In genomic region chr16:93454080-93454997, GRCm38 (mm10) we compare ENCODE assay signal across 8 mouse cellular contexts.
A peak's percentile ranks its signal among the peaks of the same experiment; 100 is the strongest.
DNase-seq lines count a peak whose midpoint lies in the region; ATAC-seq and TF ChIP-seq lines count a peak whose summit lies in the region.

No protein-coding gene starts in this region.

- WGBS in midbrain, embryonic 11.5 days = 32% methylated on average over 8 of the region's 8 CpGs
- 27% methylated on average over 8 of the region's 8 CpGs for WGBS in midbrain, embryonic 13.5 days
- WGBS in intestine, embryonic 16.5 days = 25% methylated on average over 8 of the region's 8 CpGs
- 25% methylated on average over 8 of the region's 8 CpGs for WGBS in limb, embryonic 11.5 days
- 28% methylated on average over 8 of the region's 8 CpGs for WGBS in olfactory bulb, adult 2 months

- no peak overlapping the region for H3K4me2 ChIP-seq in midbrain, embryonic 11.5 days
- no peak overlapping the region for H3K4me2 ChIP-seq in midbrain, embryonic 13.5 days (replicated peaks)
- no peak overlapping the region for H3K4me2 ChIP-seq in intestine, embryonic 16.5 days (ENCODE audit: low read depth, low read length)
- H3K4me2 ChIP-seq in limb, embryonic 11.5 days (ENCODE audit: low read depth, severe bottlenecking) = no peak overlapping the region

- peak; percentile 97 for DNase-seq in midbrain, embryonic 11.5 days (ENCODE audit: low spot score, missing footprints)
- peak; percentile 59 to 78 for DNase-seq in cerebellum, adult 18-20 months
- DNase-seq in limb, embryonic 11.5 days (ENCODE audit: low spot score) = peak; percentile 91
- DNase-seq in testis, postnatal 10 days (ENCODE audit: low spot score) = peak; percentile 93

- no peak for TF ChIP-seq POLR2A in olfactory bulb, adult 2 months (IDR thresholded peaks at IDR 0.05; ENCODE audit: insufficient read depth, low read depth, low read length)

- H3K4me1 ChIP-seq in midbrain, embryonic 11.5 days (ENCODE audit: control insufficient read depth, insufficient read depth, low read length) = peaks cover 4% of the 10 kb centered on the region; the same call in 1 of the 2 replicates
- peaks cover 9% of the 10 kb centered on the region for H3K4me1 ChIP-seq in midbrain, embryonic 13.5 days (replicated peaks)
- H3K4me1 ChIP-seq in intestine, embryonic 16.5 days (ENCODE audit: control insufficient read depth, insufficient read depth, low read length) = peaks cover 4% of the 10 kb centered on the region; the same call in 1 of the 2 replicates
- peaks cover 7% of the 10 kb centered on the region for H3K4me1 ChIP-seq in limb, embryonic 11.5 days (ENCODE audit: control insufficient read depth, insufficient read depth, low read length)
- H3K4me1 ChIP-seq in olfactory bulb, adult 2 months (ENCODE audit: control insufficient read depth, insufficient read depth, low read length) = peaks cover 5% of the 10 kb centered on the region; the same call in 1 of the 2 replicates

- H3K9ac ChIP-seq in midbrain, embryonic 11.5 days (ENCODE audit: low read length) = no peak overlapping the region
- H3K9ac ChIP-seq in midbrain, embryonic 13.5 days (replicated peaks) = no peak overlapping the region
- no peak overlapping the region for H3K9ac ChIP-seq in intestine, embryonic 16.5 days (ENCODE audit: low read depth, low read length)
- H3K9ac ChIP-seq in limb, embryonic 11.5 days (ENCODE audit: low read length) = no peak overlapping the region

- H3K9me3 ChIP-seq in midbrain, embryonic 11.5 days (ENCODE audit: control insufficient read depth, low read length) = no peaks in the 10 kb centered on the region
- H3K9me3 ChIP-seq in midbrain, embryonic 13.5 days = no peaks in the 10 kb centered on the region
- H3K9me3 ChIP-seq in intestine, embryonic 16.5 days (ENCODE audit: control insufficient read depth, low read length) = no peaks in the 10 kb centered on the region
- H3K9me3 ChIP-seq in limb, embryonic 11.5 days (ENCODE audit: control insufficient read depth, low read length) = no peaks in the 10 kb centered on the region

- H3K4me3 ChIP-seq in midbrain, embryonic 11.5 days (ENCODE audit: low read depth, low read length) = no peak overlapping the region
- H3K4me3 ChIP-seq in midbrain, embryonic 13.5 days (replicated peaks) = no peak overlapping the region
- no peak overlapping the region for H3K4me3 ChIP-seq in intestine, embryonic 16.5 days (ENCODE audit: low read length)
- H3K4me3 ChIP-seq in limb, embryonic 11.5 days (ENCODE audit: low read depth, low read length) = no peak overlapping the region
- no peak overlapping the region for H3K4me3 ChIP-seq in olfactory bulb, adult 2 months (ENCODE audit: insufficient read depth, low read depth, low read length)

- no peaks in the 10 kb centered on the region for H3K27me3 ChIP-seq in midbrain, embryonic 11.5 days (ENCODE audit: control insufficient read depth, insufficient read depth, low read length)
- H3K27me3 ChIP-seq in midbrain, embryonic 13.5 days = peaks cover 8% of the 10 kb centered on the region; the same call in 1 of the 2 replicates
- no peaks in the 10 kb centered on the region for H3K27me3 ChIP-seq in intestine, embryonic 16.5 days (replicated peaks; ENCODE audit: control insufficient read depth, insufficient read depth, low read length)
- no peaks in the 10 kb centered on the region for H3K27me3 ChIP-seq in limb, embryonic 11.5 days (ENCODE audit: control insufficient read depth, insufficient read depth, low read length)

- H3K27ac ChIP-seq in midbrain, embryonic 11.5 days (ENCODE audit: low read depth, low read length) = no peak overlapping the region
- no peak overlapping the region for H3K27ac ChIP-seq in midbrain, embryonic 13.5 days
- no peak overlapping the region for H3K27ac ChIP-seq in intestine, embryonic 16.5 days (ENCODE audit: low read length)
- H3K27ac ChIP-seq in limb, embryonic 11.5 days (replicated peaks; ENCODE audit: low read depth, low read length) = no peak overlapping the region
- no peak overlapping the region for H3K27ac ChIP-seq in olfactory bulb, adult 2 months (ENCODE audit: insufficient read depth, low read depth, low read length)

- TF ChIP-seq CTCF in olfactory bulb, adult 2 months (IDR thresholded peaks at IDR 0.05; ENCODE audit: insufficient read depth, low read depth, low read length) = peak; percentile 60

- H3K36me3 ChIP-seq in midbrain, embryonic 11.5 days (ENCODE audit: control insufficient read depth, insufficient read depth, low read length) = no peaks in the 10 kb centered on the region
- H3K36me3 ChIP-seq in midbrain, embryonic 13.5 days = no peaks in the 10 kb centered on the region
- no peaks in the 10 kb centered on the region for H3K36me3 ChIP-seq in intestine, embryonic 16.5 days (ENCODE audit: control insufficient read depth, insufficient read depth, low read length)
- H3K36me3 ChIP-seq in limb, embryonic 11.5 days (ENCODE audit: control insufficient read depth, insufficient read depth, low read length) = no peaks in the 10 kb centered on the region

- 0 out of 2 replicates have a peak, but pooled peaks have one; percentile 46 for ATAC-seq in midbrain, embryonic 11.5 days (ENCODE audit: low FRiP score)
- ATAC-seq in midbrain, embryonic 13.5 days = no peak
- ATAC-seq in frontal cortex, adult (ENCODE audit: low TSS enrichment) = peak; percentile 86
- ATAC-seq in intestine, embryonic 16.5 days = peak; percentile 59
- ATAC-seq in limb, embryonic 11.5 days (ENCODE audit: insufficient number of reproducible peaks, low FRiP score, low TSS enrichment, low read depth) = no peak

Comparison
In these comparisons a context has a peak if more than half of its experiments do, and no peak if none do; other contexts are left out.
1. ATAC-seq: peak in midbrain, embryonic 11.5 days (single experiment), frontal cortex, adult (single experiment) and intestine, embryonic 16.5 days (single experiment); none in midbrain, embryonic 13.5 days (single experiment) and limb, embryonic 11.5 days (single experiment).
2. Peak in every context shown above with its lines, with median percentiles within 50 percentile points of each other: DNase-seq.